Mouse (Mus musculus): ENCODE results near the gene Zfp653. TPM values are rescaled to one million over a fixed set of nuclear protein-coding genes. Genes with fewer than 3 reads are reported as not detected.
"Not testable (repeated sequence)": the region's sequence is repeated elsewhere in the genome, so short reads cannot be mapped to it uniquely, and the experiment has no call there.

The Zfp653 gene
- total RNA-seq (2021), result 10 to 100 TPM; 19.4 to 22.7 TPM
- long read RNA-seq, experiment 1, transcript Zfp653-202 (9 exons, 1,888 nt), result major isoform, 5 of 27 reads
- long read RNA-seq, experiment 1, partial matches to known transcripts, result 6 of 27 reads
- long read RNA-seq, experiment 1, other reads (novel, unspliced or antisense), result 10 of 27 reads
- long read RNA-seq, experiment 2, transcript Zfp653-202 (9 exons, 1,888 nt), result major isoform, 5 of 27 reads
- long read RNA-seq, experiment 2, partial matches to known transcripts, result 6 of 27 reads
- long read RNA-seq, experiment 2, other reads (novel, unspliced or antisense), result 13 of 27 reads

DNA sequence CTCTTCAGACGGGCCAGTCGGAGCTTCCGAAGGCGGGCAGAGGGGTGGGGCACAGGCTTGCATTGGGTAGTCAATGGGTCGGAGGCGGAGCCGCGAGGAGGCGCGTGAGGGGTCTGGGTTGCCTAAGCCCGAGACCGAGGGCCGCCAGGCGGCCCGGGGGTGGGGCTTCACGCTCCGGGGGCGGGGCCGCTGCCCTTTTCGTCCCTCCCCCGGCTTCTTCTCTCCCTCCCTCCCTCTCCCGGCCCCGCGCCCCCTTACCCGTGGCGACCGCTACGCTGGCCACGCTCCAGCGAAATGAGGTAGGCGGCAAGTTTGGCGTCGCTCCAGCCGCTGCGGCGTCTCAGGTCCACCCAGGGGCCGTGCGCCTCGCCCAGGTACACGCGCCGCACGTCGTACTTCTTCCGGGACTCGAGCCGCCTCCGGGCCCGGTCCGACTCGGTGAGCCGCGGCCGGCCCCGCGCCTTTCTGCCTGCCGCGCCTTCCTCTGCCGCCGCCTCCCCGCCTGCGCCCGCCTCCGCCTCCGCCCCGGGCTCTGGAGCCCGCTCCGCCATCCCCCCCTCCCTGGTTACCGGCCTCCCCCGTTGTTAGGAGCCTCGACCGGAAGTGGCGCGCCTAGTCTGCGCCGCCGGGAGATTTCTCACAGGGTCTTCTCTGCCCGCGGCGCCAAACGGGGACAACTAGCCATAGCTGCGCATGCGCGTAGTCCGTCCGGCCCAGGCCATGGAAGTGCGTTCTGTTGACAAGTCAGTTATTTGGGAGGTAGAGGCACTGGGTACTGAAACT lies at the start of gene Zfp653, which contains the start of gene Gm49318:
Gene Zfp653, minus strand, starts transcription at position 586 of the 783 bp plus-strand sequence.
Gene Gm49318, minus strand, starts transcription at position 469 of the 783 bp plus-strand sequence.
- peak; percentile 97 to 98 for DNase-seq (ENCODE audit: low spot score in 2 of 2)

DNA sequence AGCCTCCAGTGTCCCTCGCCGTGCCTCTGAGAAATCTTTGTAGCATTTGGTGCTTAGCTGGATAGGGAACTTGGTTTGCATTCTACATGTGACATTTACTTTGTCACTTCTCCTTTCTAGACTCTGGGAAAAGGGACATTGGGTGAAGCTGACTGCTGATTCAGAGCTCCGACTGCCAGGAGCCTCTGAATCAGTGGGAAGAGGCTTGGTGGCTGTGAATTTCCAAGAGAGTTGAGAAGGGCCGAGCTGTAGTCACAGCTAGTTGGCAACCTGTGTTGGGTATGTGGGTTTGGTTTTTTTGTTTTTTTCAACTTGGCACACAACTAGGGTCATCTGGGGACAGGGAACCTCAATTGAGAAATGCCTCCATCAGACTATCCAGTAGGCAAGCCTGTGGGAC lies 48.4 kb upstream of the Zfp653 start:
- DNase-seq (ENCODE audit: low spot score in 2 of 2), result peak in 1 of 2 experiments; percentile 13

DNA sequence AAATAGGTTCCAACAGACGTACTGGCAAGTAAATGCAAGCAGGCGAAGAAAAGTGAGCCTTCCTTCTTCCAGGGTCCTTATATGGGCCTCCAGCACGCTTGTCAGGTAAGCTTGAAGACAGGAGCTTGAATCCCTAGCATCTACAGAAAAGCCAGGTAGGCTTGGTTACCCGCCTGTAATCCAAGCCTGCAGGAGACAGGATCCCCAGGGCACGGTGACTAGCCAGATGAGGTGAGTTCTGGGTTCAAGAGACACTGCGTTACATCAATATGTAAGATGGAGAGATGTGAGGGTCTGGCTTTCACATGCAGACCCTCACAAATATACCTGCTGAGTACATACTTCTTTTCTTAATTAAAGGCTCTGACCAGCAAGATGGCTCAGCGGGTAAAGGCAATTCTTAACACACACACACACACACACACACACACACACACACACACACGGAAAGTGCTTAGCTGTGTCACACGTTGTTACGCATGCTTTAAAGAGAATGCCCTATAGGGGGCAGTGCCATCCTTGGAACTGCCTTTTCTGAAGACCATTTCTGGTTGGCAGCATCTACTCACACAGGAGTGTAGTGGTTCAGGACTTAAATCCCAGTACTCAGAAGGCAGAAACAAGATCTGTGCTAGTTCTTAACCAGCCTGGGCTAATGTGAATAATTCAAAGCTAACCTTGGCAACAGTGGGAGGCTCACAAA lies 46.7 kb upstream of the Zfp653 start:
- DNase-seq (ENCODE audit: low spot score in 2 of 2), result peak; percentile 28 to 55

DNA sequence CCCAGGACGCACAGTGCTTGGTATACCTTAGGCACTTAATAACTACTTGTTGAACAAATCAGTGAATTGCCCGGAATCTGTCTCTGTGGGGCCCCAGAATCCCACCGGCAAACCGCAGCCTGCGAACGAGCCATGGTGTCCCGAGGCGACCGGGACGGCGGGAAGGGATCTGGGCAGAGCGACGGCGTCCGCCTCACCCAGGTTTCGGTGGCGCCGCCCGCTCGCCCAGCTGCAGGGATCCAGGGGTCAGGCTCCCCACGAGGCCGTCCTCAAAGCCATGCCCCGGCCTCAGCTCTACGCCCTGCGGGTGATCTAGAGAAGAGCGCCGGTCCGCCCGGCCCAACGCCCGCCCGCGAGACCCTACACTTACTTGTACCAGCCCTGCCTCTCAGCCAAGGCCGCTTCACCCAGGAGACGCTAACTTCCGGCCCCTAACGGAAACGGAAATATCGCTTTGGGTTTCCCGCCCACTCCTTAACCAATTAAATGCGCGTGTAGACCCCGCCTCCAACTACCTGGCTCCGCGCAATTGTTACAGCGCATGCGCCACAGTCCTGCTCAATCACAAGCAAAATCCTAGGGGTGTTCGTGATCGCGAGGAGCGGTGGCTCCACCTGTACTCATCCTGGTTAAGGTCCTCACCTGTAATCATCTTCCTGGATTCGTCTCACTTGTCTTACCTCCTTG lies 45.7 kb upstream of the Zfp653 start, which contains the start of gene Elof1:
Gene Elof1, minus strand, starts transcription at position 433 of the 687 bp plus-strand sequence.
- DNase-seq (ENCODE audit: low spot score in 2 of 2), result peak; percentile 93 to 97

DNA sequence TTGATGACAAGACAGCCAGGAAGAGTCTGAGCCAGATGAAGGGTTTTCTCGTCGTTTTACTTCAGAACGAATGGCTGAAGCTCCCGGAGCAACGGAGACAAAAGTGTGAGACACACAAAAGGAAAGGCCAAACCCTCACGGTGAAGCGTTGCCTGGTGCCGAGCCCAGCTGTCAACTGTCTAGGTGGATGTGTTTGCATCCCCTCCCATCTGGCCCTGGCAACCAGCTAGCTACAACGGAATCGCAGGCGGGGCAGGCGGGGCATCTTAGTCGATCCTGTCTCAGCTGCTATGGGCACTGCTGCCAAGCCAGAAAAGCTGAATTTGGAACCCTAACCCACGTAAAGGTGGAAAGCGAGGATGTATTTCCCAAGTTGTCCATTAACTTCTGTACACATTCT lies 44.9 kb upstream of the Zfp653 start:
- no peak for DNase-seq (ENCODE audit: low spot score in 2 of 2)

DNA sequence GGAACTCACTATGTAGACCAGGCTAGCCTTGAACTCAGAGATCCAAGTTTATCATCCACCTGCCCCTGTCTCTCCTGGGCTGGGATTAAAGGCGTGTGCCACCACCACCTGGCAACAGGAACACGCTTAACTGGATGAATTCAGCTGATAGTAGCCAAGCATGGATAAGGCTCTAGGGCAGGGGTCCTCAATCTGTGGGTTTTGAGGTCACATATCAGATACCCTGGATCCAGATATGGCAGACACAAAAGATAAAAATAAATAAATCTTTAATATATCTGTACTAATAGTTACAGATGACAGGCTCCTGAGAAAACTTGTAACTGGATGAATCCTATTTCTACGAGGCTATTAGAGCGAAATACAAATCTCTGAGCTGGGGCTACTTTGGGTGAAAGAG lies 44.5 kb upstream of the Zfp653 start:
- no peak for DNase-seq (ENCODE audit: low spot score in 2 of 2)

DNA sequence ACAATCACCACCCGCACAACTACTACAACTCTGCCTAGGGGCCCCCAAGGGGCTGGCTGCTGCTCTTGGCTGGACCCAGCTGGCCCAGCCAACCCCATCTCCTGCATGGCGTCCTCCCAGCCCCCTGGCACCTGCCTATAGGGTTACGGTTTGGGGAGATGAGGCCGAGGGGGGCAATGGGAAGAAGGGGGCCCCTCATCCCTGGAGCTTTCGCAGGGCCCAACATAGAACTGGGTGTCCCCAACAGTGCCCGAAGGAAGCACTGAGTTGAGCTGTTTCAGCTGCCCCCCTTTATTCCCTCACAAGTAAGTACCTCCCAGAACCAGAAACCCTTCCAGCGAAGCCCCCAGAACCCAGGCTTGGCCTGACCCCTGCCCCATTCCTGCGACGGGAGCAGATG lies 37.0 kb upstream of the Zfp653 start:
- no peak for DNase-seq (ENCODE audit: low spot score in 2 of 2)

DNA sequence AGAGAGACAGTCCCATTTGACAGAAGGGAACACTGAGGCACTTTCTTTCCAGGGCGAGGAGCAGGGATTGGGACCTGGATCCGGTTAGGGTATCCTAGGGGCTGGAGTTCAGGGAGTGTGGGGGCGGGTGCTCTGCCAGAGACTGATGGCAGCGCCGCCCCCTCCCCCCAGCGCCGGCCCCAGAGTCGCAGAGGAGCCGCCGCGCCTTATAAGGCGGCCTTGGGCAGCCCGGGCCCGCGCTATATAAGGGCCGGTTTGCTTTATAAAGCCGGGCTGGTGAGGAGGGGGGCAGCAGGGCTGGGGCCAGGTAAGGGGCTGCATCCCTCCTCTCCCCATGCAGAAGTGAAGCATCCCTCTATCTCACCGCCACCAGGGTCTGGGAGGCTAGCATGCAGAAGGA lies 28.7 kb upstream of the Zfp653 start:
- DNase-seq (ENCODE audit: low spot score in 2 of 2), result no peak

DNA sequence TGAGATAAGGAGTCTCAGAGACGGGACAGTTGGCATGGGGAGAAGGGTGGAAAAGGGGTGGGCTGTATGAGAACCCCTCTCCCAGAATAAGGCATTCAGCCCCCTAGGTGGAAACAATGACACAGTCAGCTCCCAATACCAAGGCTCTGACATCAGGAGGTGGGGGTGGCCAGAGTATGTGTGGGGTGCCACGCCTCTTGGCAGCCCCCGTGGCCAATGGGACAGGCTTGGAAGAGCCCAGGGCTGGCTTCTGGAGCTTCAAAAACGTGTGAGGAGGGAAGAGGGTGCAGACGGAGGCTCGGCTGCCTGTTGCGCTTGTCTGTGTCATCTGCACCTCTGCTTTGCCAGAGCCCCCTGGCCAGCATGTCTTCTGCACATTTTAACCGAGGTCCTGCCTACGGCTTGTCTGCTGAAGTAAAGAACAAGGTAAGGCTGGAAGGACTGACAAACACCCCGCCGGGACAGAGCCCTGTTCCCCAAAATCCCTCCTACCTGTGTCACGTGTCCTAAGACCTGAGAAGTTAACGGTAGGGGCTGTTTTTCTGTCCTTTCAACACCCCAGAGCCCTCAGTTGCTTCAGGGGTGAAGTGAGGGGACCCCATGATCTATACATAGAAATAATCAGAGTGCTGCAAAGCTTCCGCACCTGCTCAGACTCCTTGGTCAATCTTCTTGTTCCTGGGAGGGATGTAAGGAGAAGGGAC lies 28.0 kb upstream of the Zfp653 start, which contains the start of gene Cnn1:
Gene Cnn1, plus strand, starts transcription at position 224 of the 704 bp plus-strand sequence.
- no peak for DNase-seq (ENCODE audit: low spot score in 2 of 2)

DNA sequence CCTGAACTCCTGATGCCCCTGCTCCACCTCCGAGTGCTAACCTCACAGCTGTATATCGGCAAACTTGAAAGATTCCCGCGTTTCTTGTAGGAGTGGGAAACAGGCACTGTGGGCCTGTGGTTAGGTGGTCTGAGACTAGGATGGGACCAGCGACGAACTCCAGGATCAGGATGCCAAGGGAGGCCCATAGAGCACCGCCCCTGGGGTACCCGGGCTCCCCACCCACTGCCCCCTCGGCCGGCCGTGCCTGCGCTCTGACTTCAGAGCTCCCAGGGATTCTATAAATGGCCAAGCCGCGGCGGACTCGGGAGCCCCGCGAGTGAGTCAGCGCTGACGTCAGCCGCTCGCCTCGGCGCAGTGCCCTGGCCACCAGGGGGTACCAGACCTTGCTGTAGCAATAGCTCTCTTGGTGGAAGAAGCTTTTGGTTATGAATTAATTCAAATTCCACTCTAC lies 24.7 kb upstream of the Zfp653 start:
- DNase-seq (ENCODE audit: low spot score in 2 of 2), result peak; percentile 55 to 66

DNA sequence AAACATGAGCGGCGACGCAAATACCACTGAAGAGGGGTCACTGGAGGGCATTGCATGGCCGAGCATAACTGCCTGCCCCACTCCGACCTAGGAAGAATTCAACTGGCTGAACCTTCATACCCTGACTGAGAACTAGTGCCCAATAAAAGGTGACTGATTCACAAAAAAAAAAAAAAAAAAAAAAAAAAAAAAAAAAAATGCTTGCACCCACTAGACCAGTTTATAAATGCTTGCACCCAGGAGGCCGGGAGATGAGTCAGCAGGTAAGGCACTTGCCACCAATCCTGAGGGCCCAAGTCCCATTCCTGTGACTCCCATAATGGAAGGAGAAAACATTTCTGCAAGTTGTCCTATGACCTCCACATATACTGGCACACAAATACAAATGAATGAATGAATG lies 21.6 kb upstream of the Zfp653 start:
- no peak for DNase-seq (ENCODE audit: low spot score in 2 of 2)

DNA sequence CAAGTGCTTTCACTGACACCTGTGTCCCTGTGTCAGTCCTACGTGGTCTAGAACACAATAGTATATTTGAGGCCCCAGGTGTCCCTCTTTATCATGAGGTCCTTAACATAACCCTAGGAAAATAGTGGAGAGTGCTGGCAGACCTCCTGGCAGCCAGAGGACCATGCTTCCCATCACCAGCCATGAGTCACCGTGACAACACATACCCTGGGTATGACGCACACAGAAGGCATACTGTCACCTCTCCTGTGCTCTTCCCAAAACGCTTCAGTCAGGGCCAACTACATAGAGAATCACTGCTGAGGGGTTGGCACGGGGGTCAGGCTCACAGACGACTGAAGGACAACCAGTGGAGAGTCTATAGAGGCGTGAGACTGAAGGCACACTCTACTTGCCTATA lies 18.8 kb upstream of the Zfp653 start:
- no peak for DNase-seq (ENCODE audit: low spot score in 2 of 2)

DNA sequence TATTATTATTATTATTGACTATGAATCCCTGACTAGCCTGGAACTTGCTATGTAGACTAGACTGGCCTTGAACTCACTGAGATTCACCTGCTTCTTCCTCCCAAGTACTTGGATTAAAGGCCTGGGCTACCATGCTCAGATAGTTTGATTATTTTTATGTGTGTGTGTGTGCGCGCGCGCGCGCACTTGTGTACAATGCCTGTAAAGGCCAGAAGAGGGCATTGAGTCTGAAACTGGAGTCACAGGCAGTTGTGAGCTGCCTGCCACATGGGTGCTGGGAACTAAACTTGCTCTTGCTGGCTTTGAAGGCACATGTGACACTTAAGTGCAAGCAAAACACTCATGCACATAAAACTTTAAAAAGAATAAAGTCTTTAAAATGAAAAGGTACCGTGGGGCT lies 18.1 kb upstream of the Zfp653 start:
- DNase-seq (ENCODE audit: low spot score in 2 of 2), result no peak

DNA sequence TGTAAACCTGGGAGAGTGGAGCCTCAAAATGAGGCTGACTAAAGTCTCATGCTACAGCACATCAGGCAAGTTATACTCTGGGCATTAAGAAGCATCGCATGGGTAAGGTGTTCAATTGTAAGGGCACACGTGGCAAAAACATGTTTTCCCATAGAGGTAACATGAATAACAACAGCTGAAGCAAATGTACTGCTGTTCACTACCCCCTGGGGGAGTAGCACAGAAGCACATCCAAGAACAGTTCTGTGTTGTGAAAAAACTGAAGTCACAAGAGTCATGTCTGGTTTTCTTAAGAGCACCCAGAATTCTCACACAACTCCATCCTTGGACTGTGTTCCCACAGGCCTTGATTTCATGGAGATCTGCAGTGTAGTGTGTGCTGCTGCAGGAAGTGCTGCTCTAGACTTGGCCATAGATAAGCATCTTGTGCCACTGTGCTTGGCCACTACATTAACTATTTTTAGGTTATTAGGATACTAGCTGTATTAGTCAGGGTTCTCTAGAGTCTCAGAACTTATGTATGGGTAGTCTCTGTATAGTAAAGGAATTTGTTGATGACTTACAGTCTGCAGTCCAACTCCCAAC lies 15.9 kb upstream of the Zfp653 start:
- DNase-seq (ENCODE audit: low spot score in 2 of 2), result no peak

DNA sequence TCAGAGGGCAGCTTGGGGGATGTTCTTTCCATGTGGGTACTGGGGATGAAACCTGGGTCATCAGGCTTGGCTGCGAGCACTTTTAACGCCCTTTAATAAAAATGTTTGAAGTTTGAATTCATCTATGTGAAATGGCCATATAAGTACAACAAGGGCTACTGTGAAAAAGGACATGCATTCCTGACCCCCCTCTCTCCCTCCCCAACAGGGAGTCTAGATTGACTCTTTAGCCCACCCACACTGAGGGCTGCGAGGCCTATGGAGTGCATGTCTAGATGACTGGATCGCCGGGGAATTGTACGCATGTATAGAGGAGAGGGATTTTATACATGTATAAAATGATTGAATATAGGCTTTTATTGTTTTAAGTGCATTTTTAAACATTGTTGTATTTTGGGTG lies 14.8 kb upstream of the Zfp653 start:
- DNase-seq (ENCODE audit: low spot score in 2 of 2), result no peak

DNA sequence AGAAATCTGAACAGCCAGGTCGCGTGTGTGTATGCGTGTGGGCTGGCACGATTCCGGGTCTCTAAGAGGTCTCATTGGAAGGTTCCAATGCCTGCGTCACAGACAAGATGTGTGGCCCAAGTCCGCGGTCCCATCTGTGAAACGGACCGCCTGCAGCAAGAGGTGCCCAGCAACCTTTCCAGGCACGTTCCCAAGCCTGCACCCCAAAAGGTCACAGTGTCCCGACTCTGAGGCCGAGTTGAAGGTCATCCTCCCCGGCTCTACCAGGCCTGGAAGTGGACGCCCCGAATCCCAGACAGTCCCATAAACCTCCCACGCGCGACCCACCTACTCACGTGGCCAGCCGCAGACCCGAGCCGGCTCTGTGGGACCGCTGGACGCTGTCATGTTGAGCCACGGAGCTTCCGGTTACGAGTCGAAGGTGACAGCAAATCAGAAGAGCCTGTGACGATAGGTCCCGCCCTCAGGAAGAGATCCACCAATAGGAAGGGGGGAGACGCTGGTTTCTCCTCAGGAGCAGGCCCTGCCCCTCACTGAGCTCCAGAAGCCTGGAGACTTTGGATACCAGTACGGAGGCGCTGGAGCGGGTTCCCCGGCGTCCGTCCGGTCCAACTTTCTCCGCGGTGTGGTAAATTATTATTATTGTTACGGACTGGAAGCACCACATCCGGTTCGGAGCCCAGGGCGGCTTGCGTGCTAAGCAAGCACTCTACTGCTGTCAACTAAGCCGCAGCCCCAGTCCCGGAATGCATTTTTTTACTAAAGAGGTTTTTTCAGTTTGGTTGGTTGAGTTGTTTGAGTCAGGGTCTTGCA lies 14.1 kb upstream of the Zfp653 start, which contains the start of gene Ecsit:
Gene Ecsit, minus strand, starts transcription at position 417 of the 813 bp plus-strand sequence.
- DNase-seq (ENCODE audit: low spot score in 2 of 2), result peak; percentile 93 to 98

DNA sequence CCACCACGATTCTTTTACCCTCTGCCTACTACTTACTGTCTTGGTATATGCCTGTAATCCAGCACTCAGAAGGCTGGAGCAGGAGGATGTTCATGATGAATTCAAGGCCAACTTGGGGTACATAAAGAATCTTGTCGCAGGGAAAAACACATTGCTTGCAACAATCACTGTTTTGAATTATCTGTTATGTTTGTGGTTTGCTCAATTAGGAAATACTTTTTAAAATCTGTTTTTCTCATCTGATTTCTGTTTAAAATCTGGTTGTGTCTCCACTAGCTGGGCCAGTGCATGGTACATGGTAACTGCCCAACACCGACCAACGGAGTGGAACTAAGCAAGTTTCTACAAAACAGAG lies 13.5 kb upstream of the Zfp653 start:
- DNase-seq (ENCODE audit: low spot score in 2 of 2), result no peak

DNA sequence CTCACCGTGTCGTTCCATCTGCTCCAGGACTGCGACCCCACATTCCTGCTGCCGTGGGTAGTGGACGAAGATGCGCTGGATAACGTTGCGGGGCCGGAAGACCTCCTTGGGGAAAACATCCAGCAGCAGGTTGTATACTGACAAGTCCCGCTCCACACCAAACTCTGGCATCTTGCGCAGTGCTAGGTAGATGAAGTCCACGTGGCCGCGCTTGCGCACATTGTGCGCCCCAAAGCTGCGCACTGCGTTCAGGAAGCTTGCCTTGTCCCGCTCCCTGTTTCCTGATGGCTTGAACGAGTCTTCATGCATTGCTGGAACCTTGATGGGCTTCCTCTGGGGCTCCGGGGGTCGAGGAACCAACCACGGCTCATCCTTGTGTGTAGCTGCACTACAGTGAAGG lies 5.0 kb upstream of the Zfp653 start:
- no peak for DNase-seq (ENCODE audit: low spot score in 2 of 2)

DNA sequence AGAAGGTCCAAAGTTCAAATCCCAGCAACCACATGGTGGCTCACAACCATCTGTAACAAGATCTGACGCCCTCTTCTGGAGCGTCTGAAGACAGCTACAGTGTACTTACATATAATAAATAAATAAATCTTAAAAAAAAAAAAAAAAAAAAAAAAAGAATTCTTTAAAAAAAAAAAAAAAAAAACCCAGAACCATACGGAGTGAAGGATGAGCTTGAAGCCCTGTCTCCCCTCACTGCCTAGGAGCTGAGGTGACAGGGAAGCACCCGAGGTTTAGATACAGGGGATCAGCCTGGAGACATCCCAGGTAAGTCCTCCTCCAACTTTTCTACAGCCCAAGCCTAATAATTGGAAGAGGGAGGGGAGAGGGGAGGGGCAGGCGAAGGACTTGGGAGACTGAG lies 4.6 kb upstream of the Zfp653 start:
- DNase-seq (ENCODE audit: low spot score in 2 of 2), result not testable (repeated sequence)

Measured in layer of hippocampus, postnatal 14 days (tissue).